Mouse (Mus musculus) intestine, postnatal 0 days (tissue): ENCODE data around the gene Bcl2l15. TPM values are rescaled to one million over a fixed set of nuclear protein-coding genes. Genes with fewer than 3 reads are reported as not detected.
A peak's percentile ranks its signal among the peaks of the same experiment; 100 is the strongest.
"Not testable (repeated sequence)": the region's sequence is repeated elsewhere in the genome, so short reads cannot be mapped to it uniquely, and the experiment has no call there.

Experiments
- ATAC-seq: fragments of 200-750 bp; cut with Nextera tagmentation; 2 replicates; pipeline ENCODE4 v1.8.0; 2017; ENCODE audit warnings: mild to moderate bottlenecking, moderate TSS enrichment, moderate library complexity
- H3K27ac ChIP-seq: fragments of 300-500 bp; sonication (generic); 2 replicates; pipeline ENCODE4 v1.5.1; 2014; ENCODE audit warnings: mild to moderate bottlenecking, low read depth, low read length, moderate library complexity
- H3K27me3 ChIP-seq: fragments of 300-500 bp; sonication (generic); replicated peaks from 2 replicates; pipeline ENCODE4 v1.6.1; 2014; ENCODE audit warnings: low read length, mixed read lengths; ENCODE audit not compliant: control insufficient read depth, insufficient read depth
- H3K36me3 ChIP-seq: fragments of 300-500 bp; sonication (generic); 2 replicates; pipeline ENCODE4 v1.6.1; 2014; ENCODE audit warnings: mild to moderate bottlenecking, moderate library complexity; ENCODE audit not compliant: control insufficient read depth, insufficient read depth
- H3K4me1 ChIP-seq: fragments of 300-500 bp; sonication (generic); replicated peaks from 2 replicates; pipeline ENCODE4 v1.6.1; 2014; ENCODE audit warnings: antibody characterized with exemption, low read length, mixed read lengths; ENCODE audit not compliant: control insufficient read depth, insufficient read depth
- H3K4me2 ChIP-seq: fragments of 300-500 bp; sonication (generic); replicated peaks from 2 replicates; pipeline ENCODE4 v1.6.1; 2014; ENCODE audit warnings: low read depth, mild to moderate bottlenecking, moderate library complexity
- H3K4me3 ChIP-seq: fragments of 300-500 bp; sonication (generic); 2 replicates; pipeline ENCODE4 v1.5.1; 2014; ENCODE audit warnings: low read depth, low read length
- H3K9ac ChIP-seq: fragments of 300-500 bp; sonication (generic); 2 replicates; pipeline ENCODE4 v1.6.1; 2014; ENCODE audit warnings: mild to moderate bottlenecking, low read depth, low read length
- H3K9me3 ChIP-seq: fragments of 300-500 bp; sonication (generic); 2 replicates; pipeline ENCODE4 v1.6.1; 2016; ENCODE audit warnings: mixed run types; ENCODE audit not compliant: control insufficient read depth
- CTCF ChIP-seq: sonication (generic); IDR thresholded peaks from 2 replicates; pipeline ENCODE4 v1.5.1; 2016; ENCODE audit warnings: low read depth, mild to moderate bottlenecking, control low read depth, antibody characterized with exemption, moderate library complexity
- WGBS: fragments of 180-500 bp; shearing (Covaris S2); extraction: QIAGEN DNeasy Blood & Tissue Kit; methylation state at CpG from one replicate; pipeline ENCODE4 v1.1.7; 2014; 5-methylcytosine and 5-hydroxymethylcytosine counted together
- polyA plus RNA-seq: library from polyadenylated mRNA; unstranded; fragments of >200 nt; fragmentation: Nextera tagmentation; extraction: Ambion mirVana; gene quantifications from 2 replicates; pipeline ENCODE4 v1.2.1, GENCODE M21; 2015

The Bcl2l15 gene
- polyA plus RNA-seq, 1 experiment from 2014 or later, result 27.1 TPM

DNA sequence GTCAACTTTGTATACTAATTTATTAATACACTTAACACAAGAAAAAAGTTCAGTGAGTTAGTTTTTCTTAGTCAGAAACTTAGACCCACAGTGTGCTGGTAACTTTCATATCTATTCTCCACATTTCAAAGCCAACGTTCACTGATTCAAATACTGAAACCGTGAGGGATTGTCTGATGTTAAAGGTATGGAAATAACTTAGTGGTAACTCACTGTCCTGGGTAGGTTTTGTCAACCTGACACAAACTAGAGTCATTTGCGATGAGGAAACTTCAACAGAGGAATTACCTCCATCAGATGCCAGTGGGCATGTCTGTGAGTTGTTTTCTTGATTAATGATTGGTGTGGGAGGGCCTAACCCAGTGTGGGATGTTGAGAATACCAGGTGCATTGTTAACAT lies 3.4 kb upstream of the Bcl2l15 start:
- Histone ChIP-seq H3K27ac (no peak overlapping the region), H3K36me3 (no peaks in the 10 kb centered on the region), H3K4me1 (no peaks in the 10 kb centered on the region), H3K4me3 (no peak overlapping the region), H3K9me3 (no peaks in the 10 kb centered on the region), H3K9ac (no peak overlapping the region), H3K27me3 (no peaks in the 10 kb centered on the region), H3K4me2 (no peak overlapping the region)
- 84% methylated on average over 3 of the region's 3 CpGs for WGBS
- no peak for ATAC-seq
- TF ChIP-seq CTCF, result no peak

DNA sequence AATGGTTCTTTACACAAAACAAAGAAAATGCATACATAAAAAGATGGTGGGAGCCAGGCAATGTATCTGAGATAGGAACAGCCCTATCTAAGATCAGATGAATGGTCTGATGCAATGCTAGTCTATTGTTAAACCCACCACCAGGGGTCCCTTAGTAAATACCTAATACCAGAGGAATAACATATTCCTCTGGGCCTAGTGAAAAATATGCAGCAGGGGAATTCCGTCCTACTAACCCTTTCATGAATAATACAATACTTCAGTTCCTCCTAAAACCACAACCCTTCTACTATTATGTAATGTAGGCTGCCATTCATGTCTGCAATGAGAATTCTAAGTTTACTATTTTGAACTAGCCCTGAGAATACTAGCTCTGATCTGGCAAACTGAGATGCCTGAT lies 1.7 kb upstream of the Bcl2l15 start:
- not testable (repeated sequence) for H3K4me2 ChIP-seq, H3K9ac ChIP-seq, H3K4me3 ChIP-seq, H3K27me3 ChIP-seq, H3K36me3 ChIP-seq, ATAC-seq, H3K4me1 ChIP-seq, H3K9me3 ChIP-seq, H3K27ac ChIP-seq
- 76% methylated on average over 1 of the region's 1 CpGs for WGBS

DNA sequence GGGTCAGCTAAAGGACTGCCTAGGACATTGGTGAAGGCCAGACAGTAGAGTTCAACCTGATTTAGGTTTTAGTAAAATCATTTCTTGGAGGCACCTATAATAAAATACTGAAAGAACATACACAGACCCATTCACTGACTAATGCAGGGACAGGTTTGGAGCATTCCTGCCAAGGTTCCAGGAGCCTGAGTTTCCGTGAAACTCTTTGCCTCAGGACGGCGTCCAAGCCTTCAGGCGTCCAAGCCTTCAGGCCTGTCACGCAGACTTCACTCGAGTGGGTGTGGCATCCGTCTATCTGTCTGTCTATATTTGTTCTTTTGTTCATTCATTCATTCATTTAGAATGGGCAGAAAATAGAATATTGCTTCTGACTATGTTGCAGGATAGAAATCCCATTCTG lies 1.3 kb upstream of the Bcl2l15 start:
- Histone ChIP-seq H3K9me3 (no peaks in the 10 kb centered on the region), H3K4me2 (no peak overlapping the region), H3K4me1 (no peaks in the 10 kb centered on the region), H3K36me3 (no peaks in the 10 kb centered on the region), H3K27me3 (no peaks in the 10 kb centered on the region), H3K4me3 (no peak overlapping the region), H3K9ac (no peak overlapping the region), H3K27ac (no peak overlapping the region)
- WGBS, result 86% methylated on average over 7 of the region's 7 CpGs
- no peak for ATAC-seq
- no peak for TF ChIP-seq CTCF

DNA sequence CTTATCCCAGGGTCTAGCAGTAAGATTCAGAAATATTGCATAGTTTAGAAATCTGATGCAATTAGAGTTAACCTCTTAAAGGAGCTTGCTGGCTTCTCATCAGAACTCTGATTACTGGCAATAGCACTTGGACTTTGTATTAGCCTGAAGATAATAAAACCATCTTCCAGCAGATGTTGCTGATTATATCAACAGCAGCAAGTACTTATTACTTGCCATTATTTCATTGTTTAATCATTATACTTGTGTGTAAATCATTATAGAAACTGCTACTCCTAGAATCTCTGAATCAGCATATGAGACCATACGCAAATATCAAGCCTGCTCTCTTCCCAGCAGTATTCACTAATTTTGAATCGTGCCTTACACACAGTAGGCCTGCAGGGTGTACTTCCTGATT lies 1.6 kb downstream of the Bcl2l15 start:
- 35% methylated on average over 2 of the region's 2 CpGs for WGBS
- H3K9ac ChIP-seq, result no peak overlapping the region
- ATAC-seq, result peak; percentile 75

DNA sequence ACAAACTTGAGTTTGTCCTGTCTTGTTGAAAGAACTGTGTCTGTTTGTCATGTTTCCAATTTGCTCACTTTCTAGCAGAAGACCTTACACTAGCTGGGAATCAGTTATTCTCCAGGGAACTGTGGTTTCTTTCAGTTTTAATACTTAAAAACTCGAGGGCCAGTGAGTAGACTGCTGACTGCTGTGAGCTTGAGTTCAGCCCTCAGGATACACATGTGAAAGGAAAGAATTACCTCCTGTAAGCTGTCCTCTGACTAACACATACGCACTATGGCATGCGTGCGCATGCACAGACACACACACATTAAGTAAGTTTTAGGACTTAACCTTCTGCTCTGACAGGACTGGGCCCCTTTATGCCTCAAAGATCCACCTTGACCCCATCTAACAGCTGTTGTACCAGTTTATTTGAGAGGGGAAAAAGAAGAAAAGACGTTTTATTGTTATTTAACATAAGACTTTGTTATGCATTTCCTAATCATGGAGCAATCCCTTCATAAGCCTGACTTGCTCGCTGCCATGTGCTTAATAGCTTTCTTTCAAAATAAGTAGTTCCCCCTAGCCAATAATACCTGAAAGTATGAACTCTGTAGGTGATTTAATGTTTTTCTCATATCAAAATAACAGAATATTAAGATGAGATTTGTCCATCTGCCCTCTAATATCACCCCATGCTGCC lies 3.0 kb downstream of the Bcl2l15 start:
- H3K36me3 ChIP-seq, result no peaks in the 10 kb centered on the region; the same call in 1 of the 2 replicates
- no peak overlapping the region for H3K27ac ChIP-seq
- no peak overlapping the region for H3K9ac ChIP-seq
- no peaks in the 10 kb centered on the region for H3K9me3 ChIP-seq
- H3K4me3 ChIP-seq, result no peak overlapping the region
- no peak for TF ChIP-seq CTCF
- 61% methylated on average over 6 of the region's 6 CpGs for WGBS
- ATAC-seq, result no peak
- no peaks in the 10 kb centered on the region for H3K27me3 ChIP-seq
- no peak overlapping the region for H3K4me2 ChIP-seq
- H3K4me1 ChIP-seq, result no peaks in the 10 kb centered on the region

More for the DNA sequence above, 1.6 kb downstream of the Bcl2l15 start:
- H3K4me1 ChIP-seq, result no peaks in the 10 kb centered on the region
- TF ChIP-seq CTCF, result no peak
- peak overlapping the region; percentile 47 for H3K4me2 ChIP-seq
- no peak overlapping the region for H3K4me3 ChIP-seq
- H3K9me3 ChIP-seq, result no peaks in the 10 kb centered on the region
- no peaks in the 10 kb centered on the region; the same call in 1 of the 2 replicates for H3K36me3 ChIP-seq
- H3K27ac ChIP-seq, result no peak overlapping the region
- no peaks in the 10 kb centered on the region for H3K27me3 ChIP-seq

DNA sequence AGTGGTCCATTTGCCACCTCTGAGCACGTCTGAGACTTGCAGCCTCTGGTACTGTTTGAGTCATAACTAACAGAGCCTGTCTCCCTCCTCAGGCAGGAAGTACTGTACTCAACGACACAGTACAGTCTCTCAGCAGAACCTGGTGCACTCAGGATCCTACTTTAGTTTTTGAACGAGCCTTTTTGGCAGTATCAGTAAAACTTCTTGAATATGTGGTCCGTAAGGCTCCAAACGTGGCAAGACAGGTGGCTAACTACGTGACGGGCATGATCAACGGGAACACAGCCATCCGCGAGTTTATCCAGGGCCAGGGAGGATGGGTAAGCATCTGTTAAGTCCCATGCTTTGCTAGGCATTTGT lies 3.5 kb downstream of the Bcl2l15 start:
- no peaks in the 10 kb centered on the region; the same call in 1 of the 2 replicates for H3K36me3 ChIP-seq
- no peaks in the 10 kb centered on the region for H3K27me3 ChIP-seq
- no peaks in the 10 kb centered on the region for H3K9me3 ChIP-seq
- no peak for TF ChIP-seq CTCF
- no peak overlapping the region for H3K4me3 ChIP-seq
- H3K4me2 ChIP-seq, result no peak overlapping the region
- H3K27ac ChIP-seq, result no peak overlapping the region
- no peaks in the 10 kb centered on the region for H3K4me1 ChIP-seq
- no peak for ATAC-seq
- no peak overlapping the region for H3K9ac ChIP-seq
- 68% methylated on average over 10 of the region's 10 CpGs for whole genome bisulfite sequencing

DNA sequence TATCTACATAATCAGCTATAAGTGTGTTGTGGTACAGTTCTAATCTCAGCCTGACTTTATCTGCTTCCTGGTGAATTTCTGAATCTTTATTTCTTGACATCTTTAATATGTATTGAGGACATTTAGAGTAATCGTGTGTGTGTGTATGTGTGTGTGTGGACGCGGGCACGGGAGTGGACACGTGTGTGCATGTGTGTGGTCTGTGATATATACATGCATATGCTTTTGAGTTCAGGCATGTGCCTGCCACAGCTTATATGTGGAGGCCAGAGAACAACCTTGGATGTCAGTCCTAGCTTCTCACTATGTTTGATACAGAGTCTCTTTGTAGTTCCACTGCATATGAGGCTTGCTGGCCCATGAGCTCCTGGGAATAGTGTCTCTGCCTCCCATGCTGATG lies 4.1 kb downstream of the Bcl2l15 start:
- TF ChIP-seq CTCF, result no peak
- Histone ChIP-seq H3K27ac (no peak overlapping the region), H3K4me1 (no peaks in the 10 kb centered on the region), H3K9ac (no peak overlapping the region), H3K36me3 (no peaks in the 10 kb centered on the region; the same call in 1 of the 2 replicates), H3K4me2 (no peak overlapping the region), H3K4me3 (no peak overlapping the region), H3K27me3 (no peaks in the 10 kb centered on the region), H3K9me3 (no peaks in the 10 kb centered on the region)
- ATAC-seq, result no peak
- 88% methylated on average over 5 of the region's 5 CpGs for WGBS
